ENCODE assay signal across 9 mouse cellular contexts in genomic region chrX:49493739-49494449, GRCm38 (mm10). TPM values are rescaled to one million over a fixed set of nuclear protein-coding genes. Genes with fewer than 3 reads are reported as not detected.
DNase-seq lines count a peak whose midpoint lies in the region; ATAC-seq lines count a peak whose summit lies in the region.
"Had no signal": no experiment of that assay in that cellular context is flagged by ENCODE, and none has a peak within 500 bp of the region (broad histone marks: within the 10 kb centered on the region; RNA-seq: fewer than 3 reads in every experiment).

No protein-coding gene starts in this region.

- 18% methylated on average over 45 of the region's 46 CpGs for WGBS in lung, embryonic 15.5 days
- WGBS in forebrain, embryonic 14.5 days = 28% methylated on average over 46 of the region's 46 CpGs
- WGBS in liver, embryonic 11.5 days = 13% methylated on average over 46 of the region's 46 CpGs
- WGBS in stomach, embryonic 15.5 days = 18% methylated on average over 46 of the region's 46 CpGs

- DNase-seq in lung, postnatal 4 days = no peak
- DNase-seq in forebrain, embryonic 14.5 days (ENCODE audit: low spot score) = peak; percentile 31
- no peak for DNase-seq in liver, embryonic 11.5 days (ENCODE audit: low spot score)
- no peak for DNase-seq in layer of hippocampus, adult 8-10 months (ENCODE audit: low spot score in 2 of 2)
- no peak for DNase-seq in left cerebral cortex, postnatal 25 days (ENCODE audit: low spot score in 2 of 2)
- no peak for DNase-seq in frontal cortex, postnatal 10 days (ENCODE audit: low spot score in 2 of 2)
- DNase-seq: lung, postnatal 36 days had no signal

- ATAC-seq in lung, embryonic 15.5 days (ENCODE audit: borderline replicate concordance, extremely low read depth, low FRiP score, low TSS enrichment) = no peak
- peak; percentile 67; the same call in 1 of the 2 replicates for ATAC-seq in forebrain, embryonic 14.5 days
- no peak for ATAC-seq in liver, embryonic 11.5 days (replicated peaks; ENCODE audit: low FRiP score)
- no peak for ATAC-seq in stomach, embryonic 15.5 days (ENCODE audit: insufficient read depth, low FRiP score, low read depth)

- peaks cover 28% of the 10 kb centered on the region for H3K27me3 ChIP-seq in lung, embryonic 15.5 days
- peaks cover 14% of the 10 kb centered on the region; the same call in 1 of the 2 replicates for H3K27me3 ChIP-seq in forebrain, embryonic 14.5 days (replicated peaks; ENCODE audit: control insufficient read depth, insufficient read depth, low read length)
- H3K27me3 ChIP-seq in liver, embryonic 11.5 days (replicated peaks; ENCODE audit: control insufficient read depth, insufficient read depth, low read length) = peaks cover 20% of the 10 kb centered on the region
- H3K27me3 ChIP-seq in stomach, embryonic 15.5 days (replicated peaks) = peaks cover 25% of the 10 kb centered on the region

- no peaks in the 10 kb centered on the region for H3K9me3 ChIP-seq in lung, embryonic 15.5 days
- H3K9me3 ChIP-seq in forebrain, embryonic 14.5 days (replicated peaks; ENCODE audit: control insufficient read depth, low read length) = no peaks in the 10 kb centered on the region
- H3K9me3 ChIP-seq in liver, embryonic 11.5 days (ENCODE audit: control insufficient read depth, low read length) = no peaks in the 10 kb centered on the region
- H3K9me3 ChIP-seq in stomach, embryonic 15.5 days = no peaks in the 10 kb centered on the region

- no peak overlapping the region for H3K4me3 ChIP-seq in lung, embryonic 15.5 days
- peak overlapping the region; percentile 27 for H3K4me3 ChIP-seq in forebrain, embryonic 14.5 days (ENCODE audit: low read depth, low read length)
- H3K4me3 ChIP-seq in liver, embryonic 11.5 days (ENCODE audit: low read depth, low read length) = peak overlapping the region; percentile 37
- H3K4me3 ChIP-seq in stomach, embryonic 15.5 days (replicated peaks) = peak overlapping the region; percentile 25

- H3K4me2 ChIP-seq in lung, embryonic 15.5 days = peak overlapping the region; percentile 37
- H3K4me2 ChIP-seq in forebrain, embryonic 14.5 days (ENCODE audit: low read length) = peak overlapping the region; percentile 56
- peak overlapping the region; percentile 38 for H3K4me2 ChIP-seq in liver, embryonic 11.5 days
- H3K4me2 ChIP-seq in stomach, embryonic 15.5 days = peak overlapping the region; percentile 53

- no peaks in the 10 kb centered on the region for H3K4me1 ChIP-seq in lung, embryonic 15.5 days
- H3K4me1 ChIP-seq in forebrain, embryonic 14.5 days (ENCODE audit: control insufficient read depth, insufficient read depth, low read length) = no peaks in the 10 kb centered on the region
- no peaks in the 10 kb centered on the region for H3K4me1 ChIP-seq in liver, embryonic 11.5 days (replicated peaks; ENCODE audit: control insufficient read depth, insufficient read depth, low read length)
- no peaks in the 10 kb centered on the region for H3K4me1 ChIP-seq in stomach, embryonic 15.5 days

- intact Hi-C loops in left cerebral cortex, postnatal 25 days (cut with DNase I) = no loop called here

- no peak overlapping the region for H3K9ac ChIP-seq in lung, embryonic 15.5 days
- H3K9ac ChIP-seq in forebrain, embryonic 14.5 days (ENCODE audit: low read length) = no peak overlapping the region
- H3K9ac ChIP-seq in liver, embryonic 11.5 days (ENCODE audit: low read depth, low read length) = no peak overlapping the region
- no peak overlapping the region for H3K9ac ChIP-seq in stomach, embryonic 15.5 days

- no peaks in the 10 kb centered on the region for H3K36me3 ChIP-seq in lung, embryonic 15.5 days
- no peaks in the 10 kb centered on the region for H3K36me3 ChIP-seq in forebrain, embryonic 14.5 days (ENCODE audit: control insufficient read depth, insufficient read depth, low read length)
- no peaks in the 10 kb centered on the region for H3K36me3 ChIP-seq in liver, embryonic 11.5 days (ENCODE audit: control insufficient read depth, insufficient read depth, low read length)
- no peaks in the 10 kb centered on the region for H3K36me3 ChIP-seq in stomach, embryonic 15.5 days

- no peak overlapping the region for H3K27ac ChIP-seq in lung, embryonic 15.5 days
- no peak overlapping the region for H3K27ac ChIP-seq in forebrain, embryonic 14.5 days (ENCODE audit: low read depth, low read length)
- no peak overlapping the region for H3K27ac ChIP-seq in liver, embryonic 11.5 days (ENCODE audit: low read depth, low read length)
- no peak overlapping the region for H3K27ac ChIP-seq in stomach, embryonic 15.5 days

RNA-seq across cellular contexts. Expression of gene Arhgap36, which starts 30.1 kb away (rescaled TPM):
- polyA plus RNA-seq in lung, embryonic 15.5 days (2015; fragmentation: Nextera tagmentation; extraction: Ambion mirVana) = 0.56 and 0.65 TPM in 2 replicates
- 1.7 and 1.8 TPM in 2 replicates for polyA plus RNA-seq in forebrain, embryonic 14.5 days (2014; fragmentation: Nextera tagmentation; extraction: Ambion mirVana)
- polyA plus RNA-seq in liver, embryonic 11.5 days (2014; fragmentation: Nextera tagmentation; extraction: Ambion mirVana) = 8.5 and 11.1 TPM in 2 replicates
- 2.5 and 3.6 TPM in 2 replicates for polyA plus RNA-seq in stomach, embryonic 15.5 days (2015; fragmentation: Nextera tagmentation; extraction: Ambion mirVana)
- 1 to 10 TPM in 3 of 4 experiments, under 1 TPM in 1; 0.71 to 1.6 (median 1.1) TPM for total RNA-seq in layer of hippocampus, adult 8-10 months (2022)
- 1 to 10 TPM; 2.1 to 4.0 TPM for total RNA-seq in left cerebral cortex, postnatal 25 days (2021)
